Mouse (Mus musculus) stomach, embryonic 15.5 days (tissue): ENCODE results near the gene Wdr63. TPM values are rescaled to one million over a fixed set of nuclear protein-coding genes. Genes with fewer than 3 reads are reported as not detected.

Source experiments
- ATAC-seq: fragments of 200-750 bp; cut with Nextera tagmentation; 2 replicates; pipeline ENCODE4 v1.8.0; 2017; ENCODE audit warnings: low read depth, moderate number of reproducible peaks, moderate TSS enrichment; ENCODE audit not compliant: insufficient read depth, low FRiP score
- H3K27ac ChIP-seq: fragments of 300-500 bp; sonication (generic); 2 replicates; pipeline ENCODE4 v1.5.1; 2015; ENCODE audit warnings: mild to moderate bottlenecking, inconsistent platforms
- H3K27me3 ChIP-seq: fragments of 300-500 bp; sonication (generic); replicated peaks from 2 replicates; pipeline ENCODE4 v1.6.1; 2015; ENCODE audit warnings: inconsistent platforms
- H3K36me3 ChIP-seq: fragments of 300-500 bp; sonication (generic); 2 replicates; pipeline ENCODE4 v1.6.1; 2015; ENCODE audit warnings: inconsistent platforms
- H3K4me1 ChIP-seq: fragments of 300-500 bp; sonication (generic); 2 replicates; pipeline ENCODE4 v1.6.1; 2015; ENCODE audit warnings: inconsistent platforms
- H3K4me2 ChIP-seq: fragments of 300-500 bp; sonication (generic); 2 replicates; pipeline ENCODE4 v1.6.1; 2015; ENCODE audit warnings: mild to moderate bottlenecking, inconsistent platforms
- H3K4me3 ChIP-seq: fragments of 300-500 bp; sonication (generic); replicated peaks from 2 replicates; pipeline ENCODE4 v1.5.1; 2015; ENCODE audit warnings: inconsistent platforms
- H3K9ac ChIP-seq: fragments of 300-500 bp; sonication (generic); 2 replicates; pipeline ENCODE4 v1.6.1; 2015; ENCODE audit warnings: inconsistent platforms
- H3K9me3 ChIP-seq: fragments of 300-500 bp; sonication (generic); 2 replicates; pipeline ENCODE4 v1.6.1; 2016; ENCODE audit warnings: inconsistent platforms
- WGBS: fragments of 180-500 bp; shearing (Covaris S2); methylation state at CpG from one replicate; pipeline ENCODE4 v1.1.7; 2015; 5-methylcytosine and 5-hydroxymethylcytosine counted together
- polyA plus RNA-seq: library from polyadenylated mRNA; unstranded; fragments of >200 nt; fragmentation: Nextera tagmentation; extraction: Ambion mirVana; gene quantifications from 2 replicates; pipeline ENCODE4 v1.2.1, GENCODE M21; 2015

The Wdr63 gene
- polyA plus RNA-seq, 1 experiment from 2014 or later = 0.18 TPM

DNA sequence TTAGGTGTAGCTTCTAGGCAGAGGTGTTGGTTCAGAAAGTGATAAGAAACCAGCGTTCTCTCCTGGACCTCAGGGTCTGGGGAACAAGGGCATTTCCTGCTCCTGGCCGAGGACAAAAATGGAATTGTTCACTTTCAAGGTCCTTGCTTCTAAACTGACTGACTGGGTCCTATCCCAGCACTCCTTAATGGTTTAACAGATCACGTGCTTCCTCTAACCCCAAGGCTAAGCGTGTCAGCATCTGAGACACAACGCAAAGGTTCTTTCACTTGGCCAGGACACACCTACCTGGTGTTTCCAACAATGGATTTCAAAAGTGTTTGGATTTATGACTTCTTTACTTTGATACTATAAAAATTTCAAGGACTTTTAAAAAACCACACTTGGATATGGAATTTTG is 58.0 kb downstream of the Wdr63 start:
- Histone ChIP-seq H3K4me2 (no peak overlapping the region), H3K9me3 (no peaks in the 10 kb centered on the region), H3K4me3 (no peak overlapping the region), H3K9ac (no peak overlapping the region), H3K4me1 (no peaks in the 10 kb centered on the region), H3K27me3 (no peaks in the 10 kb centered on the region), H3K27ac (no peak overlapping the region), H3K36me3 (no peaks in the 10 kb centered on the region)
- WGBS = 67% methylated on average over 5 of the region's 5 CpGs
- ATAC-seq = no peak

DNA sequence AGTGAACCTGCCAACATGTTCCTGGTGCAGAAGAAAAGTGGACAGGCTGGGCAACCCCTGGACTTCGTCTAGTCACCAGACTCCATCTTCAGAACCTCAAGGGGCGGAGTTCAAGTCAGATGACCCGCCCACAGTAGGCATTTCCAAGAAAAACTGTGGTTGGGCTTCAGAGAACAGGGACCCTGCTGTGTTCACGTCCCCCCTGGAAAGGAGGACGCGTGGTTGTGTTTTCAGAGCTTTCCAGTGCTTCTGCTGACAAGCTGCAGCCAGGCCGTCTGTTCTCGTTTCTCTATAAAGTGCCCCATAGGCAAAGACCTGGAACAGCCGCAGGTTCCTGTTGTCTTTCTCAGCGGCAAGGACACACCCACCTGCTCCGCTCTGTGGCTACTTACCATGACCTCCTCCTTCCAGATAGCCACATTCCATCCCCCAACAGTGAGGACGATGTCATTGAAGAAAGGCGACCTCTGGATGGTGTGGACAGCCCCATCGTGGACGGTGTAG is 60.2 kb downstream of the Wdr63 start:
- H3K4me3 ChIP-seq = peak overlapping the region; percentile 2
- no peak overlapping the region for H3K9ac ChIP-seq
- H3K27ac ChIP-seq = peak overlapping the region; percentile 12; the same call in 1 of the 2 replicates
- WGBS = 24% methylated on average over 15 of the region's 15 CpGs
- no peaks in the 10 kb centered on the region for H3K27me3 ChIP-seq
- H3K36me3 ChIP-seq = no peaks in the 10 kb centered on the region
- H3K4me2 ChIP-seq = peak overlapping the region; percentile 42
- H3K4me1 ChIP-seq = no peaks in the 10 kb centered on the region
- peak; percentile 45; the same call in 1 of the 2 replicates for ATAC-seq
- no peaks in the 10 kb centered on the region for H3K9me3 ChIP-seq

DNA sequence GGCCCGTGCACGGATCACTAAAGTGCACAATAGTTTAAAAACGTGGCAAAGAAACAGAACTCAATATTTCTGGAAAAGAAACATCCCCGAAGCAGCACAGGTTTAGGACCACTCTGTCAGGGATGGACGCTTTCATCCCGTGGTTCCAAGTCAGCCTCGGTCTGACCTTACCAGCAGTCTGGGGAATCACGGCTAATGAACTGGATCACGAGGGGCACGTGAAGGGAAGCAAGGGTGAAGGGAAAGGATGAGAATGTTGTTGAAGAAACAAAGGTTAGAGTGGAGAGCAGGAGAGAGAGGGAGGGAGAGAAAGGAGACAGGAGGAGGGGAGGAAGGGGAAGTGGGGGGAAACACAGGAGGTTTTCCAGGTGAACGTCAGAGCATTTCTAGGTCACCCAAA is 61.9 kb downstream of the Wdr63 start:
- no peak overlapping the region for H3K27ac ChIP-seq
- no peak overlapping the region for H3K4me2 ChIP-seq
- H3K27me3 ChIP-seq = no peaks in the 10 kb centered on the region
- H3K9me3 ChIP-seq = no peaks in the 10 kb centered on the region
- ATAC-seq = no peak
- 82% methylated on average over 11 of the region's 11 CpGs for WGBS
- H3K9ac ChIP-seq = no peak overlapping the region
- H3K36me3 ChIP-seq = no peaks in the 10 kb centered on the region
- no peak overlapping the region for H3K4me3 ChIP-seq
- H3K4me1 ChIP-seq = no peaks in the 10 kb centered on the region

DNA sequence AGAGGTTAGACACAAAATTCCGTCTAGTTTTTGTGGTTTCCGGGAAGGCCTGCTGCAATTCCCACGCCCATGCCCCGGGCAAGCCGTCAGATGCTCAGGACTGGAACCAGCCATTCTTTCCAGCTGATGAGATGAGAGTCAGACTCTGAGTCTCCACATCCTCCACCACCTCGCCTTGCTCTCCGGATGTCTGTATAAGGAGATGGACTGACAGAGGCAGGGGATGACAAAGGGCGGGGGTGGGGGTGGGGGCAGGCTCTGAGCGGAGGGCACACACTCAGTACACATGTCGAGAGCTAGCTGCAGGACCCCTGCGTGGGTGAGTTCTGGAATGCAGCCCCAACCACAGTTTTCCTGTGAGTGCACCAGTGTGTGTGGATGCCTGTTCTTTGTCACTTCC is 63.0 kb downstream of the Wdr63 start:
- Histone ChIP-seq H3K4me3 (no peak overlapping the region), H3K4me1 (no peaks in the 10 kb centered on the region), H3K27ac (no peak overlapping the region), H3K9ac (no peak overlapping the region), H3K9me3 (no peaks in the 10 kb centered on the region), H3K36me3 (no peaks in the 10 kb centered on the region), H3K27me3 (no peaks in the 10 kb centered on the region), H3K4me2 (no peak overlapping the region)
- no peak; the same call in 1 of the 2 replicates for ATAC-seq
- 40% methylated on average over 11 of the region's 11 CpGs for WGBS

DNA sequence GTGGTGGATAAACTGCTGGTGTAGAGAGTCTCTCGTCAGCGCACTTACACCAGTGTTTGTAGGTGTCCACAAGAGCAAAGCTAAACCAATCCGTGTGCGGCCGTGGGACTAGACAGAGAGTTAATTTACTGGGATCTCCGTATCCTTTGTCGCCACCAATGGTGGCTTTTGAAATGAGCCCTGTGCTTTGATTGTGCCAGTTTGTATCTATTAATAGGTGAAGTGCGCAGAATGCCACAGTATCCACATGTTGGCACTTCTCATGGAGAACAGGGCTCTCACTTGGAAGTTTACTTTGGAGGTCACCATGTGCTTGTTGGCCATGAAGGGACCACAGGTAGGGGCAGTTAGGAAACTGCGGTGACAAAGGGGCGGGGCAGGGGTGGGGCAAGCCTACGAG is 66.5 kb downstream of the Wdr63 start:
- no peak for ATAC-seq
- no peaks in the 10 kb centered on the region for H3K27me3 ChIP-seq
- H3K4me3 ChIP-seq = no peak overlapping the region
- no peaks in the 10 kb centered on the region for H3K9me3 ChIP-seq
- no peaks in the 10 kb centered on the region for H3K36me3 ChIP-seq
- no peak overlapping the region for H3K27ac ChIP-seq
- H3K4me2 ChIP-seq = no peak overlapping the region
- H3K9ac ChIP-seq = no peak overlapping the region
- WGBS = 86% methylated on average over 11 of the region's 11 CpGs
- H3K4me1 ChIP-seq = no peaks in the 10 kb centered on the region

DNA sequence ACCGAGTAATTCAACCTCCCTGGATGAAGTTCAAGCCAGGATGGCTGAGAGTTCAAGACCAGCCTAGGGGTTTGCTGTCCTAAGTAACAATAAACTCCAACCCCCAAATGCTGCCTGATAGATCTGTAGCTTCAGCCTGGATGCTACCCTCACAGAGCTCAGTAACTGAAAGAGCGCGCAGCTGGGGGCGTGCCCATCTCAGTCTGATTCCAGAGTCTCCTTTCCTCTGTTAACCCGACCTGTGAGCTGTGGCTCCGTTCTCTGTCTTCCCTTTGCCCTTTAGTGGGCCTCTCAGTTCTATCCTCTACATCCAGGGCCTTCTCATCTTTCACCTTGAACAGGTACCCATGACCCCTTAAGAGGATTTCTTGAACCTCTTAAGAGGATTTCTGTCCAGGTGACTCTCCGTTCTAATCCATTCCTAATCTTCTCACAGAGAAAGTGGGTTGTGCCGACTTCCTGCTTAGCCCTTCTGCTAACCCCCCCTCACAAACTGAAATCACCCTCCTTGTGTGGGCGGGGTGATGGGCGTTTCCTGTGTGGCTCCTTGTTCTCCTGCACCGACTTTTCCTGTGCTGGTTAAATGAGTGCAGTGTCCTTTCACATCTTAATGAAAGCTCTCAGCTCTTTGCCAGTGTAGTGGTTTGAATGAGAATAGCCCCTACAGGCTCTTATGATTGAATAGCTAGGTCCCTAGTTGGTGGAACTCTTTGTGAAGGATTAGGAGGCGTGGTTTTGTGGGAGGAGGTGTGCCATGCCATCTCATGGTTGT is 68.6 kb downstream of the Wdr63 start:
- Histone ChIP-seq H3K36me3 (no peaks in the 10 kb centered on the region), H3K27me3 (no peaks in the 10 kb centered on the region), H3K9ac (no peak overlapping the region), H3K4me2 (no peak overlapping the region), H3K27ac (no peak overlapping the region), H3K4me1 (no peaks in the 10 kb centered on the region), H3K9me3 (no peaks in the 10 kb centered on the region), H3K4me3 (no peak overlapping the region)
- no peak for ATAC-seq
- 56% methylated on average over 12 of the region's 12 CpGs for WGBS

DNA sequence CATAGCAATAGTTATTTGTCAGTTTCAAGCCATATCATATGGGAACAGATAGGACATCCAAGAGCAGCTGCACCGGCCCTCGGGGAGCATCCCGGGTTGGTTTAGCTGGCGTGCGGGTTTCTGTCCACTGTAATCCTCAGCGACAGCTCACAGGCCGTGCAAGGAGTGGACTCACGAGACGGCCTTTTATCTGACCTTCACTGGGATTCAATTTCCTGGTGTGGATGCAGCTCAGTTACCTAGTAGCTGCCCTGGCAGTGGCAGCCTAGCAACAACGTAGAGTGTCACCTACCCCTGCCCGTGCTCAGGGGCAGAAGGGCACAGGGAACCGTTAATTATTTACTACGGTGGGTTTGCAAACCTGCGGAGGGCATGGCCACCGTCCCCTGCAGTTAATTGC is 70.0 kb downstream of the Wdr63 start:
- Histone ChIP-seq H3K4me1 (no peaks in the 10 kb centered on the region), H3K4me3 (no peak overlapping the region), H3K4me2 (no peak overlapping the region), H3K36me3 (no peaks in the 10 kb centered on the region), H3K9ac (no peak overlapping the region), H3K27ac (no peak overlapping the region), H3K9me3 (no peaks in the 10 kb centered on the region), H3K27me3 (no peaks in the 10 kb centered on the region)
- ATAC-seq = peak; percentile 54; the same call in 1 of the 2 replicates
- WGBS = 38% methylated on average over 15 of the region's 15 CpGs

DNA sequence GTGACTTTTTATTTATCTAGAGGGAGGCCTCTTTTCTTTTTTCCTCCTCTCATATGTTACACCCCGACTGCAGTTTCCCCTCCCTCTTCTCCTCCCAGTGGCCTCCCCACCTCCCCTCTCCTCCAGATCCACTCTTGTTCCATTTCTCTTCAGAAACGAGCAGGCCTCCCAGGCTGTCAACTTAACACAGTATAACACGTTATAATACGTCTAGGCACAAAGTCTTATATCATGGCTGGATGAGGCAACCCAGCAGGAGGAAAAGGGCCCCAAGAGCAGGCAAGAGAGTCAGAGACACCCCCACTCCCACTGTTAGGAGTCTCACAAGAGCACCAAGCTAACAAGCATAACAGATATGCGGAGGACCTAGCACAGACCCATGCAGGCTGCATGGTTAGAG is 75.0 kb downstream of the Wdr63 start:
- ATAC-seq = no peak
- Histone ChIP-seq H3K9ac (no peak overlapping the region), H3K4me2 (no peak overlapping the region), H3K4me1 (no peaks in the 10 kb centered on the region; the same call in 1 of the 2 replicates), H3K9me3 (no peaks in the 10 kb centered on the region), H3K27ac (no peak overlapping the region), H3K27me3 (no peaks in the 10 kb centered on the region), H3K4me3 (no peak overlapping the region), H3K36me3 (no peaks in the 10 kb centered on the region)
- 81% methylated on average over 5 of the region's 5 CpGs for WGBS

DNA sequence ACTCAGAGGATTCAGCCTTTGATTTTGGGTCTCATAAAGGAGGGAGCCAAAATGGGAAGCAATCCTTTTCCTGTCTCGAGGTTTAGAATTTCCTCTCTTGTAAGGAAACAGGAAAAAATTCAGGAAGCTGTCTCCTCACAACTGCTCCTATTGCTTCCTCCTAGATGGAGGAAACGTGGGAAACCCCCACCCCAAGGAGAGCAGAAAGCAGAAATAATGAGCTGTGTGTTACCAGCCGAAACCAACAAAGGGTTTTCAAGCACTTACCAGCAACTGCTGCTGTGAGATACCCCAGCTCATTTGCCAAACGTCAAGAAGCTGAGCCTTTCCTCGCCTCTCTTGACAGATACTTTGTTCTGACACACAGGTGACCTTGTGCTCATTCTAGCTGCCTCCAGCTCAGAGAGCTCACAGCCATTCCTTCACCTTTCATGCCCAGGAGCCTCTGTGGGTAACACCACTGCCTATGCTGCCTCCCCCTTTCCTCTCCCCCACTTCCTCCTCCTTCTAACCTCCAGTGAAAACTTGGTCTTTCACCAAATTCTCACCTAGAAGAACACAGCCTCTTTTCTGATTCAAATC is 77.6 kb downstream of the Wdr63 start:
- no peaks in the 10 kb centered on the region for H3K9me3 ChIP-seq
- no peaks in the 10 kb centered on the region for H3K27me3 ChIP-seq
- no peak overlapping the region for H3K4me3 ChIP-seq
- 16% methylated on average over 5 of the region's 5 CpGs for WGBS
- H3K36me3 ChIP-seq = no peaks in the 10 kb centered on the region
- no peak for ATAC-seq
- H3K4me1 ChIP-seq = no peaks in the 10 kb centered on the region; the same call in 1 of the 2 replicates
- no peak overlapping the region for H3K27ac ChIP-seq
- no peak overlapping the region for H3K9ac ChIP-seq
- no peak overlapping the region for H3K4me2 ChIP-seq

DNA sequence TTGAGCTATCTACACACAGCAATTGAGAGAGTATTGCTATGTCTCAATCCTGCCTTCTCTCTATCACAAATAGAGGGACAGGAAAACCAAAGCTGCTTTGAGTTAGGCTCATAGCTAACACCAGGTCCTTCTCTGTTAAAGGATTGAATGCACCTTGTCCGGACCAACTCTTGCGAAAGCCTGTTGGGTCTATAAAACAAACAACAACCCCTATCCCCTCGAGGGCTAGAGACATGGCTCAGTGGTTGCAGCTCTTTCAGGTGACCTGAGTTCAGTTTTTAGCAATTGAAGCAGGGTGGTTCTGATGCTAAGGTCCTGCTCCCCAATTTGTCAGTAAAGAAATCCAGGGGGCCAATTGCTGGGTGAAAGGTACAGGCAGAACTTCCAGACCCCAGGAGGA is 78.7 kb downstream of the Wdr63 start:
- no peaks in the 10 kb centered on the region; the same call in 1 of the 2 replicates for H3K4me1 ChIP-seq
- H3K27me3 ChIP-seq = no peaks in the 10 kb centered on the region
- H3K4me2 ChIP-seq = no peak overlapping the region

DNA sequence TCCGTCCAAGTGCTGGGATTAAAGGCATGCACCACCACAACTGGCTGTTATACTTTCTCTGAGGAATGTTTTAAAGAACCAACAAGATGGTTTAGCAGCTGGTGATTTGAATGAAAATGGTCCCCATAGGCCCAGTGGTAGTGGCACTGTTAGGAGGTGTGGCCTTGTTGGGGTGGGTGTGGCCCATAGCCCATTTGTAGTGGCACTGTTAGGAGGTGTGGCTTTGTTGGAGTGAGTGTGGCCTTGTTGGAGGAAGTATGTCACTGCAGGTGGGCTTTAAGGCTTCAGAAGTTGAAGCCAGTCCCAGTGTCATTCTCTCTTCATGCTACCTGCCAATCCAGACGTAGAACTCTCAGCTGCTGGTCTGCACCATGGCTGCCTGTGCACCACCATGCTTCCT is 79.5 kb downstream of the Wdr63 start:
- Histone ChIP-seq H3K27me3 (no peaks in the 10 kb centered on the region), H3K4me3 (no peak overlapping the region), H3K4me1 (no peaks in the 10 kb centered on the region; the same call in 1 of the 2 replicates), H3K27ac (no peak overlapping the region), H3K4me2 (no peak overlapping the region), H3K9ac (no peak overlapping the region), H3K36me3 (no peaks in the 10 kb centered on the region), H3K9me3 (no peaks in the 10 kb centered on the region)
- no peak for ATAC-seq
- WGBS = 83% methylated on average over 2 of the region's 2 CpGs

More for the DNA sequence above, 78.7 kb downstream of the Wdr63 start:
- Histone ChIP-seq H3K36me3 (no peaks in the 10 kb centered on the region), H3K9ac (no peak overlapping the region), H3K4me3 (no peak overlapping the region), H3K27ac (no peak overlapping the region), H3K9me3 (no peaks in the 10 kb centered on the region)
- no peak for ATAC-seq
- 73% methylated on average over 3 of the region's 3 CpGs for WGBS

DNA sequence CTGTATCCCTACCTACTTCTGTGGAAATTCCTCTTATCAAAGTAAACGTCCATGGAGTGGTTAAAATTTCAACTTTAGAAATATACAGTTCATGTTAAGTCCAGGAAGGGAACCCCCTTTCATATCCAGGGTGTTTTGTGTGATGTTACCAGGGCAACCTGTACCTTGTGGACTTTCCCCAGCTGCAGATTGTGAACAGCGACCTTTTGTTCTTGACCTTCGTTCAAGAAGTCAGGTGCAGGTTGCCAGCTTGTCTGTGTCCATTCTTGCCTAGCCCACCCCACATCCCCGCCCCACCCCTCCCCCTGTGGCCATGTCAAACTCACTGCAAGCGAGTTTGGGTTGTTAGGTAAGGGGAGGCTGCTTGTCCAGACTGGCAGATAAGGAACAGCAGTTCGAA is 80.8 kb downstream of the Wdr63 start:
- H3K27ac ChIP-seq = peak overlapping the region; percentile 80
- ATAC-seq = peak; percentile 87
- 29% methylated on average over 6 of the region's 6 CpGs for WGBS

More for the DNA sequence above, 80.8 kb downstream of the Wdr63 start:
- H3K36me3 ChIP-seq = no peaks in the 10 kb centered on the region
- H3K9ac ChIP-seq = no peak overlapping the region
- no peaks in the 10 kb centered on the region for H3K27me3 ChIP-seq
- no peak overlapping the region for H3K4me2 ChIP-seq
- H3K4me1 ChIP-seq = no peaks in the 10 kb centered on the region; the same call in 1 of the 2 replicates
- H3K4me3 ChIP-seq = no peak overlapping the region
- H3K9me3 ChIP-seq = no peaks in the 10 kb centered on the region
